Mouse (Mus musculus): ENCODE measurements around the gene Htatip2.

GRCm38 (mm10) chr7:49804638-49805165, 45.8 kb downstream of the Htatip2 start:
- TF ChIP-seq CTCF (IDR thresholded peaks at IDR 0.05; ENCODE audit: control insufficient read depth, insufficient read depth, low read length) (no peak), POLR2A (IDR thresholded peaks at IDR 0.05; ENCODE audit: borderline replicate concordance, control insufficient read depth, low read depth, low read length) (no peak)

Data from bone marrow, adult 2 months (tissue).